Mouse (Mus musculus) left cerebral cortex, adult 11 months (tissue): ENCODE measurements around the gene Ndufa1.
"Not testable (repeated sequence)": the region's sequence is repeated elsewhere in the genome, so short reads cannot be mapped to it uniquely, and the experiment has no call there.

Experiments
- DNase-seq: peaks from one replicate; pipeline ENCODE4 v3.0.0; 2022; ENCODE audit warnings: low spot score

The Ndufa1 gene

DNA sequence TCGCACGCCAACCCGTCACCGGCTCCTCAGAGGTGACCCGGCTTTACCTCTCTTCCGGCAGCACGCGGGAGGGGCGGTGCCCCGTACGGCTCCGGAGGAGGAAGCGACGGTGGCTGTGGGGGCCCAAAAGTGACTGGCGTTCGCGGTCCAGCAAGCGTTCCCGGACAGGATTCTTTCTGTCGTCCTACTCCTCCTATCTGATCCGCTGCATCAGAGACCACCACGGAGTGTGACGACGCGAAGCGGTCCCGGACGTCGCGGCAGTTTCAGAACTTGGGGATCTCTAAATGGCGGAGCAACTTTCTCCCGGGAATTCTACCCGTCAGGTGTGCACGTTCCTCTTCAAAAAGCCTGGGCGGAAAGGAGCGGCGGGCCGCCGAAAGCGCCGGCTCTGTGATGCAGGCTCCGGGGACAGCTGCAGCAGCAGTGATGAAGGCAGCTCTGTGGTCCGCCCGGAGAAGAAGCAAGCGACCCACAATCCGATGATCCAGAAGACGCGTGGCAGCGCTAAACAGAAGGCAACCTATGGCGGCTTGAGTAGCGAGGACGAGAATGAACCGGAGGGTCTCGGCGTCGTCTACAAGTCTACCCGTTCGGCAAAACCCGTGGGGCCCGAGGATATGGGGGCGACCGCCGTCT lies at the start of gene Ndufa1, which contains the start of gene Rnf113a1:
TSS of gene Ndufa1 (minus strand) at position 59 of the 639 bp plus-strand sequence.
TSS of gene Rnf113a1 (plus strand) at position 141 of the 639 bp plus-strand sequence.
- peak; percentile 38 for DNase-seq

DNA sequence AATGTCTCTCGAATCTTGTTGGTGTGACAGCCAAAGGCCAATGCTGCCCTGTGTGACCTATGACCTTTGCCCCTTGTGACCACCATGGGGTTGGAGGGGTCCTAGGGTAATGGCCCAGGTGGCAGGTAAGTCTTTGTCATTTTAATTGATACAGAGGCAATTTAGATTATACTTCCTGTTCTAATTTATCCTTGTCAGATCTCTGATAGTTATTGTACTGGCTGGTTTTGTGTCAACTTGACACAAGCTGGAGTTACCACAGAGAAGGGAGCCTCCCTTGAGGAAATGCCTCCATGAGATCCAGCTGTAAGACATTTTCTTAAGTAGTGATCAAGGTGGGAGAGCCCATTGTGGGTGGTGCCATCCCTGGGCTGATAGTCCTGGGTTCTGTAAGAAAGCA lies 31.2 kb upstream of the Ndufa1 start, which contains the start of gene Rhox1:
TSS of gene Rhox1 (minus strand) at position 101 of the 400 bp plus-strand sequence.
- not testable (repeated sequence) for DNase-seq

DNA sequence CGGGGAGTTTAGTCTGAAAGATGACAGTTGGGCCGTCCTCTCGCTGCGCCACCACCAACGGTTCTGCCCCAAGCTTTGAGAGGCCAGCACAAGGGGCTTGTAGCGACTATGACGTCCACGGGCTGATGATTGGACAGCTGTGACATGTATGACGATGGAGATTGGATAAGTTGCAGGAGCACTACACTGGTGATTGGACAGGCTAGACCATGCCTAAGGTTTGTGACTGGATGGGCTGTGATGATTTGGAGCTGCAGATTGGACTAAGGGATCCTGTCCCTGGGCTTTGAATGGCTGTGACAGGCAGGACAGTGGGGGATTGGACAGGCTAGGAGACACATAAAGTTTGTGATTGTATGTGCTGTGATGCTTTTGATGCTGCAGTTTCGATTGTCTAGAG lies 20.0 kb upstream of the Ndufa1 start, which contains the start of gene Gm9:
TSS of gene Gm9 (minus strand) at position 101 of the 400 bp plus-strand sequence.
- no peak for DNase-seq

DNA sequence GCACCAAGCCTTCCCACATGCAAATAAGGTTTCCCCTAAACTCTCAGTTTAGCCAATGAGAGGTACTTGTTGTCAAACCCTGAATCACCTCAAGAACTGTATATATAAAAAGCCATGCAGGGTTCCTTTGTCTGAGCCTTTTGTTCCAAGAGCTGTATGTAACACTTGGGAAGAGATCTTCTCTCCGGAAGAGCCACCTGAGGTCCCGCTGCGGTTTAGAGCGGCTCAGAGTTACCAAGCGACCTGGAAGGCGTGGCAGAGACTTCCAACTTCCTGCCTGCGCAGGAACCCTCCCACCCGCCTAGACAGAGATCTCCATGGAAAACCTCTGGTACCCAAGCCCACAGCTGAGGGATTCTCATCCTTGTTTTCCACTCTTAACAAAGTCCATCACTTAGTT lies 7.7 kb upstream of the Ndufa1 start:
- DNase-seq = no peak

DNA sequence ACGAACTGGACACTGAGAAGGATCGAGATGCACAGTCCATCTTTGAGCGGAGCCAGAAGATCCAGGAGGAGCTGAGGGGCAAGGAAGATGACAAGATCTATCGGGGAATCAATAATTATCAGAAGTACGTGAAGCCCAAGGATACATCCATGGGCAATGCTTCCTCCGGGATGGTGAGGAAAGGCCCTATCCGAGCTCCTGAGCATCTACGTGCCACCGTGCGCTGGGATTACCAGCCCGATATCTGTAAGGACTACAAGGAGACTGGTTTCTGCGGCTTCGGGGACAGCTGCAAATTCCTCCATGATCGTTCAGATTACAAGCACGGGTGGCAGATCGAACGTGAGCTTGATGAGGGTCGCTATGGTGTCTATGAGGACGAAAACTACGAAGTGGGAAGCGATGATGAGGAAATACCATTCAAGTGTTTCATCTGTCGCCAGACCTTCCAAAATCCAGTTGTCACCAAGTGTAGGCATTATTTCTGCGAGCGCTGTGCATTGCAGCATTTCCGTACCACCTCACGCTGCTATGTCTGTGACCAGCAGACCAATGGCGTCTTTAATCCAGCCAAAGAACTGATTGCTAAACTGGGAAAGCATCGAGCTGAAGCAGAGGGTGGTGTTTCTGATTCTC lies 899 bp upstream of the Ndufa1 start:
- no peak for DNase-seq

DNA sequence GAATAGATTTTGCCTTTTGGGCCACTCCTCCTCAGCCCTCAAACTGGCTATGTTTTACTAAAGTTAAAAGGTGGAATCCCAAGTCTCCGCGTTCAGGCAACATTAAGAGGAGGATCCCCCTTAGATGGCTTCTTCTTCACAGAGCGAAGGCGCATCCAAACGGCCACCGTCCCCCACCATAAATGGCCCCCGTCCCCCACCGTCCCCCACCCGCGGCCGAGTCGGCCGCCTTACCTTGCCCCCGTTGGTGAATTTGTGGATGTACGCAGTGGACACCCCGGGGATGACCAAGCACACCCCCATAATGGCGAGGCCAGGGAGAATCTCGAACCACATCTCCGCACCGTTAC lies 233 bp downstream of the Ndufa1 start:
- no peak for DNase-seq

DNA sequence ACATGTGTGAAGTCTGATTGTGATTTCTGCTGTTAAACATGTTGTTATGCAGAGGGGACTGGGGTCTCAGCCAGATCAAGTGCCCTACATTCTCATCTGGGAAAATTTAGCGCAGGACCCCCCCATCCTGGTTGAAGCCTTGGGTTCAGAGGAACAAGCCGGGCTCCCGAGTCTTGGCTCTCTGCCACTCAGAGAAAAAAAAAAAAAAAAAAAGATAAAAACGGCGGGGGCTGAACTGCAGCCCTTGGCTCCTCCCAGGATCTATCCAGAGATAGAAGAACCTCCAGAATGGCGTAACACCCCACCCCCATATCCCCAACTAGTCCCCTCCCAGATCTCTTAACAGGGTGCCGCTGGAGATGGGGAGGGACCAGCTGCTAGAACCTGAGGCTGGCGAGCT lies 6.6 kb downstream of the Ndufa1 start:
- not testable (repeated sequence) for DNase-seq

DNA sequence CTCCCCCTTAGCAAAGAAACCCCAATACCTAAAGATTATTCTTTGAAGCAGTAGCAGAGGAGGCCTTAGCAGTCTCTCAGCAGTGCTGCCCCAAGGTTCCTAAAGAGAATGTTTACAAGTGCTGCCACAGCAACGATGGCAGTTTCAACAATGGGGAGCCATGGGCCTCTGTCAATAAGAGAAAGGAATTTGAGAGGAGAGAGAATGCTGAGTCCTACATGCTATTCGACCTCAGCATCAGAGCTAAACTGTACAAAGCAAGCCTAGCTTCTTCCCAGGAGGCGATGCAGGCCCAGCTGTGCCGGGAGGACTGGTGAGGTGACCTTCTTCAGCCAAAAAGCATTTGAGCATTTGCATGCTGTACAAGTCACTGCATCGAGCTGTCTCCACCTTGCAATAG lies 22.2 kb downstream of the Ndufa1 start, which contains the start of gene Akap14:
TSS of gene Akap14 (minus strand) at position 101 of the 400 bp plus-strand sequence.
- no peak for DNase-seq

DNA sequence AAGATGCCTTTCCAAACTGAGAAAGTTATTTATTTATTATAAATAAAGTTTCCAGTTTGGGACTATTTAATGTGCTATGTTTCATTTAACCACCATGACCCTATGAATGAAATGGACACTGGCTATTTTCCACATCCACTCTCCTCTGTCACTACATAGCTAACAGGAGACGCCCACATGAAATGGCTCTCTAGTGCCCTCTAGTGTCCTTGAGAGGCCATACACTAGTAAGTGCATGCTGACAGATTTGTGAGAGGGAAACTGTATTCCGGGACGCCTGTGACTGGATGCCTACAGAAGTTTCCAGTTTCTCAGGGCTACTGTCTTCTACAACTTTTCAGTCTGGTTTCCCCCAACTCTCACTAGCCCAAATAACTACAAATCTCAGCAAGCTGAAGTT lies 23.9 kb downstream of the Ndufa1 start:
- DNase-seq = no peak

DNA sequence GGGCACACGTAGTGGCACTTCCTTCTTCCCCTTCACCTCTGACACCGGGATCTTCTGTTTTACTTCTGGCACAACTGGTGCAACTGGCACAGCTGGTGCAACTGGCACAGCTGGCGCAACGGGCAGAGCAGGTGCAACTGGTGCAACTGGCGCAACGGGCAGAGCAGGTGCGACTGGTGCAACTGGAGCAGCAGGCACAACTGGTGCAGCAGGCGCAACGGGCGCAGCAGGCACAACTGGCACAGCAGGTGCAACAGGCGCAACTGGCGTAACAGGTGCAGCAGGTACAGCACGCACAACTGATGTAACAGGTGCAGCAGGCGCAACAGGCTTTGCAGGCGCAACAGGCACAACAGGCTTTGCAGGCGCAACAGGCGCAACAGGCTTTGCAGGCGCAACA lies 27.8 kb downstream of the Ndufa1 start:
- DNase-seq = no peak

DNA sequence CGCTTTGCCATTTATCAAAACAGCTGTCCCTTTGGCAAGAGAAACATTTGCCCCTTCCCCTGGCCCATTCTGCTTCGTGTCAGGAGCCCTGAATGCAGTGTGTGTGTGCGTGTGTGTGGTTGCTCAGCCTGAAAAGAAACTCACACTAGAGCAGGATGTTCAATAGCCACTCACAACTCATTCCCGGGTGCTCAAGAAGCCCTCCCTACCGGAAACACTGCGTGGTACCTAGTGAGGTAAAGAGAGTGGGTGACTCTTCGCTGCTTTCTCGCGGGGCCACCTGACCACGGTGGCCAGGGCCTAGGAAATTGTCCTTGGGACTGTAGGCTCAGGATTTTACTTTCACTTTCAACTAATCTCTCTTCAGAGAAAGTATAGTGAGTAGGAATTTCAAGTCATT lies 29.8 kb downstream of the Ndufa1 start:
- DNase-seq = no peak

DNA sequence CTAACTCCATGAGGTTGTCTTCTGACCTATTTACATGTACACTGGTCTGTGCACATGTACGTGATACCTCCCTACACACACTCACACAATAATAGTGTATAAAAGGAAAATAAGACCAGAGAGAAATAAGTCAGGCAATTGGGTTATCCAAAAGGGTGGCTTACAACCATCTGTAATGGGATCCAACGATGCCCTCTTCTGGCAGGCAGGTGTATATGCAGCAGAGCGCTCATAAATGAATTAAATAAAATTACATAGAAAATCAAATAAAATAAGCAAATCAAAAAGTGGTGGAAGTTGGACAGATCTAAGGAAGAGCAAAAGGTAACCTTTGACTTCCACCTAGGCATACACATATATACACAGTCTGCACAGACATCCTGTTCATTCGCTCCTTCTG lies 33.1 kb downstream of the Ndufa1 start:
- DNase-seq = no peak

DNA sequence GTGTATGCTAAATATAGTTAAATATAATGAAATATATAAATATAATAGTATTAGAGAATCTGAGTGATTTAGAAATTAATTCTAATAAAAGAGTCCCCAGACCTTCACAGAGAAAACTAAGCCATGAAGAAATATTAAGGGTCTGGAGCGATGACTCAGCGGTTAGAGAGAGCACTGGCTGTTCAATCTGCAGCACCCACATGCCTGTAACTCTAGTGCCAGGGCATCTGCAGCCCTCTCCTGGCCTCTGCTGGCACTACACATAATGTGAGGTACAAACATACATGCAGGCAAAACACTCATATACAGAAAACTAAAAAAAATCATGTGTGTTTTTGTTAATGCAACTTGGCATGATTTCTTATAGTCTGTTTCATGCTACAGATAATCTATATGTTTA lies 46.0 kb downstream of the Ndufa1 start:
- DNase-seq = no peak

DNA sequence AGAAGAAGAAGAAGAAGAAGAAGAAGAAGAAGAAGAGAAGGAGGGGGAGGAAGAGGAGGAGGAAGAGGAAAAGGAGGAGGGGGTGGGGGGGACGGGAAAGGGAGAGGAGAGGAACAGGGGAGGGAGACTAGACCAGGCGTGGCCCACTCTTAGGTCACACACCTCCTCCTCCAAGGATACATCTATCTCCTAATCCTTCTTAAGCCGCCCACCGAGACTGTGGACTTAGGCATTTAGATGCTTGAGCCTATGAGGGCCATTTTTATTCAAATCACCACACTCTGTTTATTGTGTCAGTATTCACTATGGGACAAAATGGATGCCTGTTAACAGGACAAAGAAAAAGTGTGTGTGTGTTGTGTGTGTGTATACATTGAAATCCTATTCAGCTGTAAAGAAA lies 46.5 kb downstream of the Ndufa1 start:
- DNase-seq = not testable (repeated sequence)

DNA sequence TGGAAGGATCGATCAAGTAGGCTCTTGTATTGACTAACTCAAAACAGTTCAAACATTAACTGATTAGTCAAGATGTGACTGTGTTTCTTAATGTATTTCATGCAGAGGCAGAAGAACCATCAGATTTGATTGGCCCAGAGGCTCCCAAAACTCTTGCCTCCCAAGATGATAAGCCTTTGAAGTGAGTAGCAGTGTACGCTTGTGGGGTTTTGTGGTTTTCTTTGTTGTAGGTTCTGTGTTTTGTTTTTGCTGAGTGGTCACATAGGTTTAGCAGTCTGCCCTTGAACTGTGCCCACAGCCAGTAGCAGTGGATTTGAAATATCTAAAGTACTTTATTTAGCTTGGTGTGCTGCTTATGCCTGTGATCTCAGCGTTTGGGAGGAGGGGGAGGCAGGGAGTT lies 49.2 kb downstream of the Ndufa1 start:
- no peak for DNase-seq
